Mouse (Mus musculus): ENCODE measurements around the gene Cdk19.

GRCm38 (mm10) chr10:40447921-40448320, 108.6 kb downstream of the Cdk19 start:
- TF ChIP-seq GATA1 (IDR thresholded peaks at IDR 0.05; ENCODE audit: low read length) (no peak), TAL1 (IDR thresholded peaks at IDR 0.05; ENCODE audit: low read length) (no peak)

All from erythroblast, embryonic 14.5 days (primary cell).